Mouse (Mus musculus) bone marrow, adult 2 months (tissue): Measurements from ENCODE around the gene Cfap43.

Experiments used
- CTCF ChIP-seq: fragments of 200-500 bp; IDR thresholded peaks from 2 replicates; pipeline ENCODE4 v1.5.1; 2011; ENCODE audit warnings: low read length, control low read depth; ENCODE audit not compliant: control insufficient read depth, insufficient read depth
- POLR2A ChIP-seq: fragments of 200-500 bp; IDR thresholded peaks from 2 replicates; pipeline ENCODE4 v1.6.1; 2011; ENCODE audit warnings: low read depth, mild to moderate bottlenecking, control low read depth, low read length, borderline replicate concordance; ENCODE audit not compliant: control insufficient read depth

GRCm38 (mm10) chr19:47871515-47871914 lies 47.6 kb downstream of the Cfap43 start:
- TF ChIP-seq POLR2A (no peak), CTCF (peak; percentile 24; the same call in 1 of the 2 replicates)
